Comparison of ENCODE assay signal across 12 mouse cellular contexts in genomic region chr2:43738562-43739112, GRCm38 (mm10). TPM values are rescaled to one million over a fixed set of nuclear protein-coding genes. Genes with fewer than 3 reads are reported as not detected.
A peak's percentile ranks its signal among the peaks of the same experiment; 100 is the strongest.
DNase-seq lines count a peak whose midpoint lies in the region; ATAC-seq lines count a peak whose summit lies in the region.
"Had no signal": no experiment of that assay in that cellular context is flagged by ENCODE, and none has a peak within 500 bp of the region (broad histone marks: within the 10 kb centered on the region; RNA-seq: fewer than 3 reads in every experiment).

No protein-coding gene starts in this region.

- no peaks in the 10 kb centered on the region for H3K36me3 ChIP-seq in embryonic facial prominence, embryonic 14.5 days (ENCODE audit: control insufficient read depth, insufficient read depth, low read length)
- no peaks in the 10 kb centered on the region for H3K36me3 ChIP-seq in embryonic facial prominence, embryonic 10.5 days (replicated peaks)
- H3K36me3 ChIP-seq: forebrain, embryonic 10.5 days had no signal

- 0 out of 2 replicates have a peak overlapping the region, but pooled peaks have one; percentile 10 for H3K27ac ChIP-seq in embryonic facial prominence, embryonic 14.5 days (replicated peaks; ENCODE audit: low read depth, low read length)
- H3K27ac ChIP-seq in embryonic facial prominence, embryonic 10.5 days (replicated peaks): no peak overlapping the region
- H3K27ac ChIP-seq: forebrain, embryonic 10.5 days had no signal

- H3K27me3 ChIP-seq in embryonic facial prominence, embryonic 14.5 days (replicated peaks; ENCODE audit: control insufficient read depth, insufficient read depth, low read length): no peaks in the 10 kb centered on the region
- no peaks in the 10 kb centered on the region for H3K27me3 ChIP-seq in embryonic facial prominence, embryonic 10.5 days (replicated peaks; ENCODE audit: low read depth, poor library complexity, severe bottlenecking)

- intact Hi-C loops in gastrocnemius, postnatal 36 days (cut with DNase I): no loop called here

- H3K4me3 ChIP-seq in embryonic facial prominence, embryonic 14.5 days (ENCODE audit: low read depth, low read length): no peak overlapping the region
- H3K4me3 ChIP-seq in embryonic facial prominence, embryonic 10.5 days: no peak overlapping the region
- H3K4me3 ChIP-seq: forebrain, embryonic 10.5 days had no signal

- 80% methylated on average over 10 of the region's 10 CpGs for WGBS in embryonic facial prominence, embryonic 14.5 days
- WGBS in embryonic facial prominence, embryonic 10.5 days: 83% methylated on average over 10 of the region's 10 CpGs

- ATAC-seq in embryonic facial prominence, embryonic 14.5 days (ENCODE audit: low read depth): no peak
- ATAC-seq in common myeloid progenitor, adult 5-6 weeks (replicated peaks; ENCODE audit: low read depth, poor library complexity, severe bottlenecking): peak; percentile 70

- H3K4me2 ChIP-seq in embryonic facial prominence, embryonic 14.5 days (ENCODE audit: low read depth, low read length): no peak overlapping the region

- H3K9ac ChIP-seq in embryonic facial prominence, embryonic 14.5 days (ENCODE audit: low read depth, low read length): no peak overlapping the region

- H3K4me1 ChIP-seq in embryonic facial prominence, embryonic 14.5 days (ENCODE audit: control insufficient read depth, insufficient read depth, low read length): no peaks in the 10 kb centered on the region
- H3K4me1 ChIP-seq in embryonic facial prominence, embryonic 10.5 days: no peaks in the 10 kb centered on the region
- H3K4me1 ChIP-seq: forebrain, embryonic 10.5 days had no signal

- no peak for DNase-seq in embryonic facial prominence, embryonic 14.5 days (ENCODE audit: low spot score)
- no peak for DNase-seq in embryonic facial prominence, embryonic 10.5 days (ENCODE audit: low spot score)
- DNase-seq in 416B (ENCODE audit: low read depth): peak; percentile 76
- DNase-seq in naive thymus-derived CD4-positive, alpha-beta T cell, adult 2 months (ENCODE audit: low read depth): peak; percentile 82
- DNase-seq in gastrocnemius, postnatal 36 days: no peak
- DNase-seq in cerebellum, postnatal 10 days: no peak
- DNase-seq in ovary, postnatal 14 days (ENCODE audit: low spot score): no peak
- DNase-seq: cerebellum, adult 8-10 months; kidney, postnatal 10 days; right cerebral cortex, adult 18-20 months had no signal

- no peaks in the 10 kb centered on the region for H3K9me3 ChIP-seq in embryonic facial prominence, embryonic 14.5 days (ENCODE audit: control insufficient read depth, low read length)
- H3K9me3 ChIP-seq in embryonic facial prominence, embryonic 10.5 days: no peaks in the 10 kb centered on the region
- H3K9me3 ChIP-seq: forebrain, embryonic 10.5 days had no signal

RNA-seq across cellular contexts. Expression of gene Arhgap15, which starts 10.0 kb away (rescaled TPM):
- 2.3 and 2.8 TPM in 2 replicates for polyA plus RNA-seq in embryonic facial prominence, embryonic 14.5 days (2014; fragmentation: Nextera tagmentation; extraction: Ambion mirVana)
- polyA plus RNA-seq in embryonic facial prominence, embryonic 10.5 days (2016; fragmentation: Nextera tagmentation; extraction: Ambion mirVana): 0.31 and 0.50 TPM in 2 replicates
- 106 and 134 TPM in 2 replicates for total RNA-seq in common myeloid progenitor, adult 5-6 weeks (2017)
- total RNA-seq in gastrocnemius, postnatal 36 days (2021): under 1 TPM; 0.79 to 0.81 TPM

Comparison
In these comparisons a context has a peak if more than half of its experiments do, and no peak if none do; other contexts are left out.
1. DNase-seq: peak in 416B (single experiment) and naive thymus-derived CD4-positive, alpha-beta T cell, adult 2 months (single experiment); none in embryonic facial prominence, embryonic 14.5 days (single experiment), embryonic facial prominence, embryonic 10.5 days (single experiment), gastrocnemius, postnatal 36 days (0 of 2), cerebellum, postnatal 10 days (0 of 2) and ovary, postnatal 14 days (single experiment).
2. RNA of gene Arhgap15, which starts 10.0 kb away (total RNA-seq): 106 to 134 TPM in common myeloid progenitor, adult 5-6 weeks; 0.79 to 0.81 TPM in gastrocnemius, postnatal 36 days; every median in the first group is over 10 times any median in the second.